8 mouse cellular contexts compared by ENCODE assay signal in the genomic region with DNA sequence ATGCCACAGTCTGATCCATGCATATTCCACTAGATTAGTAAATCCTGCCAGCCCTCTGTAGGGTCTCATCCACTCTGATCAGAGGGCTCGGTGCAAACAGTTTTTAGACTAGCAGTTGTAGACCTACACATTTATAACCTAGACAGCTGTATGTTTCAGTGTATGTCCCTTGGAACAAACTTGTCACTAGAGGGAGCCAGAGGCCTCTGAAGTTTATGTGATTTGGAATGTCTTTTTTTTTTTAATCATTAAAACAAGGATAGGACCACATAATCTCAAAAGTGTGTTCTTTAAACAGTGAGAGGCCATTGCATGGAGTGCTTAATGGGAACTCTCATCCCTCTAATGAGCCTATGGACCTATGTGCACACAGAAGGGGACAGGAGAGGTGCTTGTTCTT.
DNase-seq lines count a peak whose midpoint lies in the region; ATAC-seq and TF ChIP-seq lines count a peak whose summit lies in the region.

No protein-coding gene starts in this region.

- no peak overlapping the region for H3K4me3 ChIP-seq in lung, embryonic 14.5 days (ENCODE audit: low read depth, low read length)
- no peak overlapping the region for H3K4me3 ChIP-seq in lung, adult 2 months (replicated peaks; ENCODE audit: extremely low read depth, low read depth, low read length)

- ATAC-seq in frontal cortex, adult (ENCODE audit: low TSS enrichment), result peak; percentile 64
- no peak for ATAC-seq in lung, embryonic 14.5 days (ENCODE audit: insufficient read depth)

- peaks cover 10% of the 10 kb centered on the region; the same call in 1 of the 2 replicates for H3K36me3 ChIP-seq in lung, embryonic 14.5 days (ENCODE audit: insufficient read depth)

- H3K9ac ChIP-seq in lung, embryonic 14.5 days, result no peak overlapping the region

- DNase-seq in frontal cortex, postnatal 10 days (ENCODE audit: low spot score in 2 of 2), result no peak
- peak; percentile 85 for DNase-seq in lung, embryonic 14.5 days
- DNase-seq in lung, adult 2 months, result no peak
- peak; percentile 52 for DNase-seq in brain, embryonic 14.5 days (ENCODE audit: low read depth)
- DNase-seq in lung, postnatal 25 days (ENCODE audit: low spot score), result peak; percentile 10
- no peak for DNase-seq in testis, postnatal 14 days (ENCODE audit: low spot score)
- no peak for DNase-seq in urinary bladder, postnatal 10 days (ENCODE audit: low spot score)

- no peak overlapping the region for H3K27ac ChIP-seq in lung, embryonic 14.5 days (ENCODE audit: low read depth)

- no peak for TF ChIP-seq POLR2A in lung, adult 2 months (IDR thresholded peaks at IDR 0.05; ENCODE audit: borderline replicate concordance, extremely low read depth, low read depth, low read length)
- no peak for TF ChIP-seq POLR2A in brain, embryonic 14.5 days (IDR thresholded peaks at IDR 0.05; ENCODE audit: borderline replicate concordance, extremely low read depth, insufficient read depth, insufficient read length, poor library complexity, severe bottlenecking)

- H3K4me2 ChIP-seq in lung, embryonic 14.5 days, result no peak overlapping the region

- H3K9me3 ChIP-seq in lung, embryonic 14.5 days (ENCODE audit: low read depth, low read length), result peaks cover 20% of the 10 kb centered on the region

- no peaks in the 10 kb centered on the region for H3K4me1 ChIP-seq in lung, embryonic 14.5 days (ENCODE audit: insufficient read depth)
- no peaks in the 10 kb centered on the region; the same call in 1 of the 2 replicates for H3K4me1 ChIP-seq in lung, adult 2 months (ENCODE audit: control insufficient read depth, insufficient read depth, low read length)

- H3K27me3 ChIP-seq in lung, embryonic 14.5 days (ENCODE audit: insufficient read depth, low read length), result no peaks in the 10 kb centered on the region

- 49% methylated on average over 1 of the region's 1 CpGs for WGBS in lung, embryonic 14.5 days
- 69% methylated on average over 1 of the region's 1 CpGs for WGBS in lung, adult 2 months

- peak; percentile 53 for TF ChIP-seq CTCF in lung, embryonic 14.5 days (IDR thresholded peaks at IDR 0.05; ENCODE audit: low read depth)
- TF ChIP-seq CTCF in lung, adult 2 months (IDR thresholded peaks at IDR 0.05; ENCODE audit: insufficient read depth, low read length), result no peak
- TF ChIP-seq CTCF in brain, embryonic 14.5 days (IDR thresholded peaks at IDR 0.05; ENCODE audit: borderline replicate concordance, extremely low read depth, insufficient read depth, insufficient read length), result no peak

Comparison
In these comparisons a context has a peak if more than half of its experiments do, and no peak if none do; other contexts are left out.
1. DNase-seq: peak in lung, embryonic 14.5 days (single experiment), brain, embryonic 14.5 days (single experiment) and lung, postnatal 25 days (single experiment); none in frontal cortex, postnatal 10 days (0 of 2), lung, adult 2 months (single experiment), testis, postnatal 14 days (single experiment) and urinary bladder, postnatal 10 days (single experiment).